Mouse (Mus musculus) CD4-positive, CD25-positive, alpha-beta regulatory T cell, adult 2 months (primary cell): ENCODE data around the gene Setd1b.

Source experiments
- DNase-seq: peaks from one replicate; pipeline ENCODE4 v3.0.0-alpha.2; 2012; ENCODE audit warnings: low read depth, low spot score

The Setd1b gene

GRCm38 (mm10) chr5:123142161-123143157 lies at the start of gene Setd1b:
Gene Setd1b, plus strand, starts transcription at chr5:123142193.
- DNase-seq: peak; percentile 74

DNA sequence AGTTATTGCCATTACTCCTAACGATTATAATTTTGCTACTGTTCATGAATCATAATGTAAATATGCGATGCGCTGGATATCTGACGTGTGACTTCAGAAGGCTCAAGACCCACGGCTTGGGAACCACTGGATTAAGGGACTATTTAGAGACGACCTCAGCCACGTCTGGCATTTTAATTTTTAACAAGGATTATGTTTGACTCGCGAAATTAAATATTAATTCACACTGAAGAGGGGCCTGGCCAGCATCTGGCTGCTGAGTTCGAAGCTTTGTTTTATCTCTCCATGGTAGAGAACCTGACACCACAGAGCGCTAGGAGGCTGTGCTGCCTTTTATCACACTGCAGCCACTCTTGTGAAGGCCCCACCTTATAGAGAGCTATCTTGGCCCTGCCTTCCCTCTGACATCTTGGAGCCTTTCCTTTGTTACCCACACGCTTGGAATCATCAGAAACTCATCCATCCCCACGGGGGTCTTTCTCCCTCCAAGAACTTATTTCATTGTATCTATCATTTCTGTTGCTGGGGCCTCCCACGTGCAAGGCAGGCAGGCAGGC lies 48.8 kb upstream of the Setd1b start:
- no peak for DNase-seq

GRCm38 (mm10) chr5:123094238-123094991 lies 47.6 kb upstream of the Setd1b start:
- no peak for DNase-seq

GRCm38 (mm10) chr5:123096299-123096698 lies 45.7 kb upstream of the Setd1b start:
- no peak for DNase-seq

- no peak for DNase-seq
Observed at GRCm38 (mm10) chr5:123098487-123098886, 43.5 kb upstream of the Setd1b start.

DNA sequence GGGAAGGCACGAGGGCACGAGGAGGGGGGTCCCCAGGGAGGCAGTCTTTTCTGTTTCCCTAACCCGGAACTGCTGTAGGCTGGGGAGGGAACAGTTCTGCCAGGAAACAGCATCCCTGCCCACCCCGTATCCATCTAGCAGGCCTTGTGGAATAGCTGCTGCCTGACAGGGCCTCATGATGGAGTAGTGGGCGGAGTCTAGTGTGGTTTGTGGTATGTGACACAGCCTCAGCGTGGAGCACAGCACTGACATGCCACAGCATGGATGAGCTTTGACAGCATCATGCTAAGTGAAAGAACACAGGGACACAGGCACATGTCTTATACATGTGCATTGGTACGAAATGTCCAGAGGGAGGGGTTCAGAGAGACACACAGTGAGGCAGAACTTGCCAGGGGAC lies 39.6 kb upstream of the Setd1b start:
- DNase-seq: no peak

GRCm38 (mm10) chr5:123103556-123103955 lies 38.4 kb upstream of the Setd1b start:
- DNase-seq: no peak

DNA sequence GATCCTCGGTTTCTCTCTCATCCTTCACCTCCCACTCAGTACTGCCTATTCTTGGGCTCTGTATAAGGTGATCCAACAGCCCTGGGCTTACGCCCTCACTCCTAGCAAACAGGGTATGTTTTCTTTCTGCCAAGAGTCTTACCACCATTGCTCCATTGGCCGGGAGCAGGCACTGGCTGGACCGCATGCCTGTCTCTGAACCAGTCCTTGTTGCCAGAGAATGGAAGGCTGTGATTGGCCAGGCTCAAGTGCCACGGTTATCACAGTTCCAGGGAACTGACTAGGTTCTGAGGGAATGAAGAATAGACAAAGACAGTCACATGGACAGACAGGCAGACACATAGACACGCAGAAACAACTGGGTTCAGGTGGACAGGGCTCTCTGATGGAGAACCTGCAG lies 37.2 kb upstream of the Setd1b start:
- DNase-seq: no peak

DNA sequence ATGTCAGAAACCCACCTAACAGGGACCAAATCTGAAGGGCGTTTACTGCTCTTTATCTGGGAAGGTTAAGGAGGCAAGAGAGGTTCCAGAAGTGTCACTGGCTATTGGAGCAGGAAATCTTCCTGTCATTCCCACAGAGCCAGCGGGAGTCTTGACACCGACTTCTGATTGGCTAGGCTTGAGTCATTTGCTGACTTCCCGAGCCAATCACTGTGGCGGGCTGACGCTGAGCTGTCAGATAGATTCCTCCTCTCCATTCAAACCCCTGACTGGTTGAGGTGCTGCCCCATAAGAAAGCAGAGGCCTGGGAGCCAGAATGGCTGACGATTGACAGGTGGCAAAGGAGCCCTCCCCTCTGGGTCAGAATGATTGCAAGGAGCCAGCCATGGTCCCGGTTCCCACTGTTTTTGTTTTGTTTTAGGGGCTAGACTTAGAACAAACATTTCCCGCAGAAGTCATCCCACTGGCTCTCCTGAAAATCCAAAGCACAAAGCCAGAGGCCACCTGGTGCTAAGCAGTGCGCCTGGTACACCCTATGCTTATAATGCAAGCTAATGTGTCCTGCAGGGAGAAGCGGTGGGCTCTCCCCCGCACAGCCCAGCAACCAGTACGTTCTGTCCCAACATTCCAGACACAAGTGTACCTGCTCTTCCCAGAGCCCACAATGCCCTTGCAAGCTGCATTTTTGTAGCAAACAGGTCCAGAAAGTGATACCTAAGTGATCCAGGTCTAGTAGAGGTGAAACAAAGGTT lies 32.4 kb upstream of the Setd1b start:
- no peak for DNase-seq

- DNase-seq: no peak
Observed at GRCm38 (mm10) chr5:123110296-123110721, 31.7 kb upstream of the Setd1b start.

DNA sequence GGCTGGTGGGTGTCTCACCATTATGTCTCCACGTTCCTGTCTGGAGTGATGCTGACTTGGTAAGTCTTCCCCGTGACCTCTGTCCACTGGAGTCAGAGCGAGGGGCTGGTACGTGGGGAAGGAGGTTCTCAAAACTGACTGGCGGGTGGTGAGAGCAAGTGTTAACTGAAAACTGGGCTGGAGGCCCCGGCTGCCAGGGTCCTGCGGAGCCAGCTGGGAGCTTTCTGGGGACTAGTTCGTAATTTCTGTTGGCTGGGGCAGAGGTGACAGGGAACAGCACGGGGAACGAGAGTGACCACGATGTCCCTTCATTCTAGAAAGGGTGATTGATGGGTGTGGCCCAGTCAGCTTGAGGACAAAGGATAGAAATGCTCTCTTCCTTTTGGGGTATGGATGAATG lies 27.9 kb upstream of the Setd1b start:
- no peak for DNase-seq

- DNase-seq: peak; percentile 53
Observed at GRCm38 (mm10) chr5:123114924-123115323, 27.1 kb upstream of the Setd1b start.

DNA sequence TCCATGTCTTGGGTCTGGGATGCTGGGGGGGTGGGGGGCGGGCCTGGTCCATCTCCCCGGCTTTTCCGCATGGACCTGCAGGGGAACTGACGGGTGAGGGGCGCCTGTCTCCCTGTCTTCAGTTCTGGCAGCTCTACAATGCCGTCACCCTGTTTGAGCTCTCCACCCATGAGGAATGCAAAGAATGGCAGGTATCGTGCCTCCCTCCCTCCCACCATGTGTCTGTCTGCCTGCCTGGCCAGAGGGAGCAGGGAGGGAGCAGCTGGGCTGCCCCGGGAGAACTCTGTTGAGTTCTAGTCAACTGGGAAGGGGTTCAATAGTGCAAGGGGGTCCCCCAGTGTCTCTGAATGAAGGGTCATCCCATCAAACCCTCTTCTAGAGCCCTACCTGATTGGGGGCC lies 25.9 kb upstream of the Setd1b start:
- DNase-seq: no peak

DNA sequence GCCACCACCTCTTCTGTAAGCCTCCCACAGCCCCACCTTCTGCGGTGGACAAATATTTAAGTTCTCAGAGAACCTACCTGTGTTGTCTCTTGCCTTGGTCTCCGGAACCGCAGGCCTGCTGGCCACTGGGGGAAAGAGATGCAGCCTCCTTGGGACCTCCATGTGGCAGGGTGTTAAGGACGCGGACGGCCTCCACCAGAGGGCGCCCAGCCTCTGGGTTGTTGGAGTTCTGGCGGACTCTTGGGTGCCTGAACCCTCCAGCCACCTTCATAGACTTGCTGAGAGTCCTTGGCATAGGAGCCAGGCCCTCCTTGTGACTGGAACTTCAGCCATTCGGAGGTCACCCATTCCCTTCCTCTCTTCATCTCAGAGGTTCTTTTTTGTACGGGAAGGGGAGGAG lies 24.7 kb upstream of the Setd1b start:
- DNase-seq: peak; percentile 90

GRCm38 (mm10) chr5:123117773-123118172 lies 24.2 kb upstream of the Setd1b start:
- DNase-seq: no peak

- DNase-seq: no peak
Observed at GRCm38 (mm10) chr5:123118826-123119225, 23.2 kb upstream of the Setd1b start.

GRCm38 (mm10) chr5:123120624-123121215 lies 21.3 kb upstream of the Setd1b start:
- DNase-seq: no peak

DNA sequence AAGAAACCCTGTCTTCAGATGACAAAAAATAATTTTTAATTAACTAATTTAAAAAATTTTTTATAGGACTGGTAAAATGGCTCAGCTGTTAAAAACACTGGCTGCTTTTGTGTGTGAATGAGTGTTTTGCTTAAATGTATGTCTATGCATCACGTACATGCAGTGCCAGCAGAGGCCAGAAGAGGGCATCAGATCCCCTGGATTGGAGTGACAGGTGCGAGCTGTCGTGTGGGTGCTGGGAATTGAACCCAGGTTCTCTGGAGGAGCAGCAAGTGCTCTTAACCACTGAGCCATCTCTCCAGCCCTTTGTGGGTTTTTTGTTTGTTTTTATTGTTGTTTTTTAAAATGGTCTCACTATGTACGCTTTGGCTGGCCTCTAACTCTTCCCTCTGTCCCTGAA lies 19.8 kb upstream of the Setd1b start:
- peak; percentile 74 for DNase-seq

- DNase-seq: no peak
Observed at GRCm38 (mm10) chr5:123125105-123125504, 16.9 kb upstream of the Setd1b start.

GRCm38 (mm10) chr5:123125638-123126406 lies 16.2 kb upstream of the Setd1b start:
- DNase-seq: peak; percentile 83
